Mouse (Mus musculus): Measurements from ENCODE around the gene Arpp19.

- TF ChIP-seq POLR2A (IDR thresholded peaks at IDR 0.05; ENCODE audit: control insufficient read depth, low read depth, low read length) (no peak), CTCF (IDR thresholded peaks at IDR 0.05; ENCODE audit: control insufficient read depth, insufficient read depth, insufficient replicate concordance, low read depth, low read length) (no peak)
Observed at GRCm38 (mm10) chr9:75049100-75049499, 11.7 kb downstream of the Arpp19 start.

Measured in testis, adult 2 months (tissue).